Mouse (Mus musculus) cerebellum, postnatal 10 days (tissue): ENCODE data around the gene Chst14.
A peak's percentile ranks its signal among the peaks of the same experiment; 100 is the strongest.

ENCODE experiments used
- DNase-seq, 2 experiments: peaks; one replicate each; pipeline ENCODE4 v3.0.0; 2021; ENCODE audit warnings: mixed read lengths in 2 of 2

Gene Chst14

DNA sequence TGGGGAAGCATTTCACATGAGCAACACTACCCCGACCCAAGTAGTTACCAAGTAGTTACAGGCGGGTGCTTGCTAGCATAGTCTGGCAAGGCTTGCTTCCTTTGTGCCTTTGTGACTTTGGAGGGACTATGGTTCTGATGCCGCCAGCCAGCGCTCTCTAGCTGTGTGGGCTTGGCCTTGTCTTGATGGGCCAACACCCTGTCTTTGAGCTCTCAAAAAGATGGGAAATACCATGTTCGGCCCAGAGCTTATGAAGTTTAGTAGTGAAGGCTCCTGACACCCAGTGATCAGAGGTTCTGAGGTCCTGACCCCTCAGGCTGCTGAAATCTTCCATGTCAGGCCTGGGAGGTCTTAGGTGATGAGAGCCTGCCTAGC lies 20.2 kb upstream of the Chst14 start:
- DNase-seq: no peak

DNA sequence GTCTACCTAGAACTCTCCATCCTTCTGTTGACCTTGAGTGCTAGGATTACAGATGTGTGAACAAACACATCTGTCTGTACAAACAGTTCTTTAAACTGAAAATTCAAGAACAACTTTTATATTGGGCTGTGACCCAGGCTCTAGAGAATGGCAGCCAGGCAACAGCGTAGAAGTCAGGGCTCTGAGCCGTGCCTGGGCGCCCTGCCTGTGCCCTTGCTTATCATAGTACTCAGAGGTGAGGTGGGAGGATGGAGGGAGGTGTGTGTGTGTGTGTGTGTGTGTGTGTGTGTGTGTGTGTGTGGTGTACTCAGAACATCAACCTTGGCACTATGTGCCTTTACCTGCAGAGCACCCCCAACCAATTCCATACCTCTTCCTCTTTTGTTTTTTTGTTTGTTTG lies 18.5 kb upstream of the Chst14 start:
- DNase-seq: no peak

DNA sequence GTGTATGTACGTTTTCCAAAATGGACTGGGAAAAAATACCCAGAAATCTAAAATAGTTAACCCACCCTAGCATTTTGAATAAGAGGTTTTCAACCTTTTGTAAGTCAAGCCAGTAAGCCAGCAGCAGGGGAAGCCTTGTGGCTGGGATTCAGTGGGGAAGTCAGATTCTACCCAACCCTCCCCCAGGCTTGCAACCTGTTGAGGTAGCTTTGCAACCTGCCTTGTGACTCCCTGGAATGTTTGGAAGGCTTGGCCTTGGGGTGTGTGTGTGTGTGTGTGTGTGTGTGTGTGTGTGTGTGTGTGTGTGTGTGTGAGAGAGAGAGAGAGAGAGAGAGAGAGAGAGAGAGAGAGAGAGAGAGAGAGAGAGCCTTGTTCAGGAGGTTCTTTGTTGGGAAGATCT lies 17.1 kb upstream of the Chst14 start:
- DNase-seq: no peak

DNA sequence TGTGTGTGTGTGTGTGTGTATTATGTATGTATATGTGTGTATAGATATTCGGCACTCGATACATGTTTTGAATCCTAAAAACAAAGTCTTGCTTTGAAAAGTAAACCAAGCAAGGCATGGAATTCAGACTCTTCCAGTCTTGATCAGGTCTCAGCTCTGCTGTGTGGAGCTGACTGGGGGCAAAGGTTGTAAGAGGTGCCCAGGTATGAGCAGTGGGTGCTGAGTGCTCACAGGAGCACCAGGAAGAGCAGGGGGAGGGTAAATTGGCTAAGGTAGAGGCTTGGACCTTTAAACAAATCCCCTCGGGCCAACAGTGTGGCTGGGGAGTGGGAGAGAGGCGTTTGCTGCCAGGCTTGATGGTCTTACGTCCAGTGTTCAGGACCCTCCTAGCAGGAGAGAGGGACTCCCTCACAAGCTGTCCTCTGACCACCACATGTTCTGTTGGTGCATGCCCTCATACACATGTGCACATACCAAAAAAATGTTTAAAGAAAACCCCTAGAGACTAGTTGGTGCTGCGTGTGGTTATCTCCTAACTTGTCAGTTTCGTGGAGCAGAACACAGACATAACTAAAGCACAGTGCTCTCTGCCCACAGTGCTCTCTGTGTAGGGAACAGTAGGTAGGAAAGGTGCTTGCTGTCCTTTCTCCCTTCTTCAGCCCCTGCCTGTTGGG lies 15.6 kb upstream of the Chst14 start:
- DNase-seq: no peak

DNA sequence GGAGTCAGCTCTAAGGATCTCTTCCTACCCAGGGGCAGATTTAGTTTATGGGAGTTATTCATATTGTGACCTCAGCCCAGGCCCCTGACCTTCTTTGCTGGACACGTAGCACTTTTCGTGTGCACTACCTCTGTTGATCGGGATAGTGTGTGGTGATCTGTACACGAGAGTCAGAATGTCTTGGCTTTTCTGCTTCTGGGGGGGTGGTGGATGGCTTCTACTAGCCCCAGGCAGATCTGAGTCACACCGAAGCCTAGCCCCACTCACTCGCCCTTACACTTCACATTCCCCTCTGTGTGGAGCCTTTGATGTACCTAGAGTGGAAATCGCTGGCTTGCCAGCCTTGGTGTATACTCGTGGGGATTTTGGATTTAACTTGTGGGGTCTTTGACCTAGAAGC lies 13.6 kb upstream of the Chst14 start:
- DNase-seq: no peak

DNA sequence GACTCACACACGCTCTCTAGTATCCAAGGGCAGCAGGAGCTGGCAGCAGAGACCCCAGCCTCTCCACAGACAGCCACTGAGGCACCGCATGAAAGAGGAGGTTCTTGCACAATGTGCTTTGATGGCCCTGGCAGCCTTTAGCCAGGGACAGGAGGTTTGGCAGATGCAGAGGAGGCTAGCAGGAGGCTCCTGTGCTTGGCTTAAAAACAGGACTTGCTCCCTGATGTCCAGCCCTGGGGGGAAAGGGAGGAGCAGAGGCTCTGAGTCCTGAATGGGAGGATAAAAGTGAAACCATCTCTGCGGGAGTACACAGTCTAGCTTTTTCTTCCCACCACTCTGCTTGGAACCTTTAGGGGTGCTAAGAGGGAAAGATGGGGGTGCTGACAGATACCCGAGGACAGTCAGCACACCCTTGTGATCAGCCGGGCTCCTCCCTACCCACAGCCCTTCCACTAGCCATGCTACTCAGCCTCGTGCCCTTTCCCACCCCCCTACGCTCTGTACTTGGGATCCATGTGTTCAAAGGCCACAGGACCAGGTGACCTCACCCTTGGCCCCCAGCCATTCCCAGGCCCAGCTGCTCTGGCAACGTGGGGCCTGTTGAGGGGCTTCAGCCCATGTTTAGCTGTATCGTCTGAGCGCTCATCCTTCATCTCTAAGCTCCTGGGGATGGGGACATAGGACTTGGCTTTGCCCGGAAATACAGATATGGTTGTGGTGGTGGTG lies 12.6 kb upstream of the Chst14 start:
- DNase-seq: peak; percentile 75 to 77

DNA sequence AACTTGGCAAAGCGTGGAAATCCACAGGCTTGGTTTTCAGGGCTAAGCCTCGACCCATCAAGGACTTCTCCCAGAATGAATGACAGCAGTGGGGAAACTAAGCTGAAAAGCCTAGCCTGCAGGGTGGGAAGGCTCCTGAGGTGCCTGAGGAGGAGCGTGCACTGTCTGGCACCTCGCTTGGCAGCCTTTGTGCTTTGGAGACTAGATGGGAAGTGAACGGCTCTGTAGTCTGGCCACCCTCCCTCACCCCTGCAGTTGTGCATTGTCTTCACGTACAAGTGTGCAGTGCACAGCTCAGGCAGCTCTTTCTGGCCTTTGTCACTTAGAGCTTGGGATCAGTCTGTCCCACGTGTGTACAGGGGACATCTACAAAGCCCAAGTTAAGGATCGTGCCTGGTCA lies 11.6 kb upstream of the Chst14 start:
- peak in 1 of 2 experiments; percentile 34 for DNase-seq

DNA sequence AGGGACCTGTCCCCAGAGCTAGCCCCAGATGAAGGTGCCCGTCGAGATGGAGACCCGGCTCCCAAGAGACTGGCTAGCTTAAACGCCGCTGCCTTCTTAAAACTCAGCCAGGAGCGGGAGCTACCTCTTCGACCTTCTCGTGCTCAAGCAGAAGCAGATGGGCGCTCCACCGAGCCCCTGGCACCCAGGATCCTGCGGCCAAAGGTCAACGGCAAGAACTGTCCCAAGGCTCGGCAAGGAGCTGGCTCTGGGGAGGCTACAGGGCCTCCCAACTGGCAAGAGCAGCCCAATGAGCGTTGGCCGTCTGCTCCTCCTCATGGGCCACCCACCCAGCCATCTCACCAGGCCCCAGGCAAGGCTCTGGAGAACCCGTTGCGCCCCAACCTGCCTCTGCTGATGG lies 9.9 kb upstream of the Chst14 start:
- DNase-seq: peak in 1 of 2 experiments; percentile 33

DNA sequence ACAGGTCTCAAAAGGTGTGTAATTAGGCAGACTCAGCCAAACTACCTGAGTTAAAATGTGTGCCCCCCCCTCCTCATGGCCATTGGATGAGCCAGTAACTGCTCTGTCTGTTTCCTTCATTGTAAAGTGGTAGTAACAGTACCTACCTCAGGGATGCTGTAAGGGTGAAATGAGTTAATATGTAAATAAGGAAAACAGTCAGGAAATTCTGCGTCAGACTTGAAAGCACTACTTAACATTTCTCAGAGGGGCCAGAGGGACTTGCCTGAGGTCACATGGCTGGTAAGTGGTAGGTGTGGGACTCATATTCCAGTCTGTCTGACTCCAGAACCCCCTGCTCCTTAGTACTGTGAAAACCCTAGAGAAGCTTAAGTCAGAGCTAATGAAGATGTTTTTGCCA lies 7.8 kb upstream of the Chst14 start:
- no peak for DNase-seq

DNA sequence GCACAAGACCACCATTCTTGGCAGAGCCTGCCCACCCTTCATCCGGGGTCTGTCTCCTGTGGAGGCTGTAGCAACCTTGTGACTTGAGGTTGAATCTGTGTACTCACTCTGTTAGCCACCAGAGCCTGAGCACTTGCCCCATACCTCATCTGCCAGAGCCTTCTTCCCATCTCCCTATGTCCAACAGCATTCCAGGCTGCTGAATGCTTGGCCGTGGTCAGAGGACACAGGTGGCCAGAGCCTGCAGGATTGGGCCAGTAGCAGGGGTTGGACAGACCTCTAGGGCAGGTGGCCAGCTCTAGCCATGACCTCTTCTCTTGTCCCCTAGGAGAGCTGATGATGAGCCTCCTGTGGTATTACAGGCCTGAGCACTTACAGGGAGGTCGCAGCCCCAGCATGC lies 5.9 kb upstream of the Chst14 start:
- peak in 1 of 2 experiments; percentile 29 for DNase-seq

DNA sequence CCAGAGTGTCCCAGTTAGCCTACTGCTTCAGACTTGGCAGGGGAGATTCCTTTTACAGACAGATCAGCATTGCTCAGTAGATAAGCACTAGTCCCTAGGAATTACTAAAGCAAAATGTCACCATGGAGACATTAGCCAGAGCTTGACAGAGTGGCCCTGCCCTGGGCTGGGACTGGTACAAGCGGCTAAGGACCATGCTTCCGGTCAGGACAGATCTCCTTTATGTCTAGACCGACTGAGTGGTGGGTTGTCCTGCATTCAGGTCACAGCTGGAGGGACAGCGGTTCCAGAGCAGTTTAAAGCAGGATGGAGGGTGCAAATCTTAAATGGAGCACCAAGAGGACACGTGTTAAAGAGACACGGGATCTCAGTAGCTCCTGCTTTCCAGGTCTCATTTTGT lies 344 bp upstream of the Chst14 start:
- DNase-seq: no peak

DNA sequence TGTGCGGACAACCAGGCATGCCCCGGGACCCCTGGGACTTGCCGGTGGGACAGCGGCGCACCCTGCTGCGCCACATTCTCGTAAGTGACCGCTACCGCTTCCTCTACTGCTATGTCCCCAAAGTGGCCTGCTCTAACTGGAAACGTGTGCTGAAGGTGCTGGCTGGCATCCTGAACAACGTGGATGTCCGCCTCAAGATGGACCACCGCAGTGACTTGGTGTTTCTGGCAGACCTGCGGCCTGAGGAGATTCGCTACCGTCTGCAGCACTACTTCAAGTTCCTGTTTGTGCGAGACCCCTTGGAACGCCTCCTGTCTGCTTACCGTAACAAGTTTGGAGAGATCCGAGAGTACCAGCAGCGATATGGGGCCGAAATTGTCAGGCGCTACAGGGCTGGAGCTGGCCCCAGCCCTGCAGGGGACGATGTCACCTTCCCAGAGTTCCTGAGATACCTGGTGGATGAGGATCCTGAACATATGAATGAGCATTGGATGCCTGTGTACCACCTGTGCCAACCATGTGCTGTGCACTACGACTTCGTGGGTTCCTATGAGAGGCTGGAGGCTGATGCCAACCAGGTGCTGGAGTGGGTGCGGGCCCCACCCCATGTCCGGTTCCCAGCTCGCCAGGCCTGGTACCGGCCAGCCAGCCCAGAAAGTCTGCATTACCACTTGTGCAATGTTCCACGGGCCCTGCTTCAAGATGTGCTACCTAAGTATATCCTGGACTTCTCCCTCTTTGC lies 873 bp downstream of the Chst14 start:
- no peak for DNase-seq

DNA sequence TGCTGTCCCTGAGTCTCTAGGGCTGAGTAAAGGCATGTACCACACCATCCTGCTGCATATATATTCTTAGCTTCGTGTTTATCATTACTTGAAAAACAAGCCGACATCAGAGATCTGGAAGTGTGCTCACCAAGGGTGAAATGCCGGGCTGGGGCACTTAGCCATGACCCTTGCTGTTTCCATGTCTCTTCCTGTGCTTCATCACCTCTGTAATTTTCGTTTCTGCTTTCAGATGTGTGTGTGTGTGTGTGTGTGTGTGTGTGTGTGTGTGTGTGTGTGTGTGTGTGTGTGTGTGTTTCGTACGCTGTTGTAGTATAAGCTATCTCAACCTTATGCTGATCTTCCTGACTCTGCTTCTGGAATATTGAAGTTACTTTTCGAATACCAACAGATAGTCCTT lies 15.0 kb downstream of the Chst14 start:
- DNase-seq: no peak

DNA sequence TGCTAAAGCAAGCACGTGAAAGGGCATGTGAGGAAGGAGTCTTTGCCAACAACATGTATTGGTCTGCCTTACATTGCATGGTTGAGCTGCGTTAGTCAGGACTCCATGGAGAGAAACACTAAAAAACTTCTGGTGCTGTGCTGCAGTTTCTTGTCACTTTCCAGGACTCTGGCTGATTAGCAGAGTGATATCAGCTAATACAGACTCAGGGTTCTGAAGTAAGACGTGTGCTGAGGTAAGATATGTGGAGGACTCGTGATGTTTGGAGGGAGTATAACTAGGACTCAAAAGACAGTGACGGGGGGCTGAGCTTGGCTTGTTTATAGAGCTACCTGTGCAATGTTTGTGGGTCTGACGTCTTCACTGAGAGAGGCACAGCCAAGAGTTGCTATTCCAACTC lies 16.9 kb downstream of the Chst14 start:
- no peak for DNase-seq

DNA sequence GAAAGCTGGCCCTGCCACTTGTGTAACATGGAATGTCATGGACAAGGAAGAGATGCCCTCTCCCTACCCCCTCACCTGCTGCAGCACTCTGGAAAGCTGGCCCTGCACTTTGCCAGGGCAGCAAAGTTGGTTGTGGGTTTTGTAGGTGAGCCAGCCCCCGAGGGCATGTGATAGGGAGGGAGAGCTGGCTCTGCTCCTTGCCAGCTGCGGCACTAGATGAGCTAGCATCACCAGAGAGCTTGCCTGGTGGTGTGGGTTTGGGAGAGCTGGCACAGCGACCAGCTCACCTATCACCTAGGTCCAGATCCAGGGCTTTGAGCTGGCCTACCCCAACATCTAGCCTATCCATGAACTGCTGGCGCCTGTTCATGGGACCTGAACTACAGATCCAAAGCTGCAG lies 22.5 kb downstream of the Chst14 start:
- DNase-seq: no peak

DNA sequence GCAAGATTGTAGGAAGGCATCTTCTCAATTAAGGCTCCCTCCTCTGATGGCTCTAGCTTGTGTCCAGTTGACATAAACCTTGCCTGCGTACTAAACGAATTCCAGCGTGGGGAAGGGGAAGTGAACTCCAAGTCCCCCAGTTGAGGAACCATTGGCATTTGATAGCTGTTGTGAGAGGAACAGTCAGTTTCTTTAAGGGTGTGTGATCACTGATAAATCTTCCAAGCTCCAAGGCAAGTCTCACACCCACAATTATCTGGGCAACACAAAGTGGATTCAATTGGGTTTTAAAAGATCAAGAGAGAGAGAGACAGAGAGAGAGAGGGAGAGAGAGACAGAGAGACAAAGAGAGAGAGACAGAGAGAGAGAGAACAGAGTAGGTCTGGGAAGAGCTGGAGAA lies 23.4 kb downstream of the Chst14 start:
- no peak for DNase-seq

DNA sequence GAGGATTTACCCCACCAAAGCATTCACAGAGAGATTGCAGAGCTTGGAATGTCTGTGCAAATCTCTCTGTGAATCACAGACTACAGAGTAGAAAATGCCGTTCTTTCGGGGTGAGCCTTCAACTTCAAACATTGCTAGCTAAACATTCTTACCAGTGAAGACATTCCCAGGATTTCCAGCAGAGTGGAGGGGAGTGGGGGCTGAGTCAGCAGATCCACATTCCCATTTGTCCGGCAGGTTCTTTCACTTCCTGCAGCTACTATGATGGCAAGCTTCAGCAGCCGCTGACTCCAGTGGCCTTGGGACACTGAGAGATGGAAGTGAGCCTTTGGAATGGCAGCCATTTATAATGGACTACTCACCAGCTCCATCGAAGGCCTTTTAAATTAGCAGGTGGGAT lies 30.2 kb downstream of the Chst14 start:
- DNase-seq: no peak

DNA sequence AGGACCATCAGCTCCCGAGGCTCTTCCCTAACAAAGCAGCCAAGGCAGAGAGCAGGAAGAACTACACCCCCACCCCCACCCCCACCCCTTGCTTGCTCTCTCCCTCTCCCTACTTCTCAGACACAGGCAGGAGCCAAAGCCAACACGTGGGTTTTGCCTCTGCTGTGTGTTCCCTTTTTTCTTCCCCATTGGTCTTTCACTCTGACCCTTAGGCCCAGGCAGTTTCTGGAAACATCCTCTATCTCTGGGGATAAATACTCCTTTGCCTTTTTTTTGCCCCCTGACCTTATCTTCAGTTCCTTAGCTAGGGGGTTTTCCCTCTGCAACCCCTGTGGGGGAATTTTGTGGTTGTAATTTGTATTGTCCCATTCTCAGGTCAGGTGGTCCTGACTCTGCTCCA lies 33.3 kb downstream of the Chst14 start:
- DNase-seq: no peak

DNA sequence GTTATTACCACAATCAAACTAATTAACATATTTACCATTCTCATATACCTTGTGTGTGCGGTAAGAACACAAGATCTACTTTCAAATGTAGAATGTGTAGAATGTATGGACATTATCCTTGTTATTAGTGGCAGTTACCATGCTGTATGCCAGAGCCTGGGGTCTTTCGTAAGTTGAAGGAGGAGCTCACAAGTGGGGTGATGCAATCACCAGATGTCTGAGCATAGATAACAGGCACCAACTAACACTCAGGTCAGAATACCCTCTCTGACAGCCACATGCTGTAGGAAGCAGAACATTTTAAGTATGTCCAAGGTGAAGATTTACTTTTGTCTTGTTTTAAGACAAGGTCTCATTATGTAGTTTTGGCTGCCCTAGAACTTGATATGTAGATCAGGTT lies 34.1 kb downstream of the Chst14 start:
- DNase-seq: no peak

DNA sequence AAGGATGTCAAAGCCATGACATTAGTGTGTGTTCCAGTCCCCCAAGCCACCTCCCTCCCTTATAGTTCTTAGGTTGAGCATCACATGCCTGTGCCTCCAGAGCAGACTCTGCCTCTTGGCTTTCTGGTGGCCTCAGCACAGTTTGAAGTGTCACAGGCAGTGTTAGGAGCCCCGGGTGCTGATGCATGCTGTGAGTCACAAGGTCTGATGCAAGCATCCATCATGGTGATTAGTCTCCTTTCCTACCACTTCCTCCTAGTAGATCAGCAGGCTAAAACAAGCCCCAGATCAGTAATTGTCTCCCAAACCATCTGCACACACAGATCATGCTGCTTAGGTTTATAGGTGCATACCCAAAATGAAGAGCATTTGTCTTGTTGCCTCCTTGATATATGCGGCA lies 35.2 kb downstream of the Chst14 start:
- no peak for DNase-seq

DNA sequence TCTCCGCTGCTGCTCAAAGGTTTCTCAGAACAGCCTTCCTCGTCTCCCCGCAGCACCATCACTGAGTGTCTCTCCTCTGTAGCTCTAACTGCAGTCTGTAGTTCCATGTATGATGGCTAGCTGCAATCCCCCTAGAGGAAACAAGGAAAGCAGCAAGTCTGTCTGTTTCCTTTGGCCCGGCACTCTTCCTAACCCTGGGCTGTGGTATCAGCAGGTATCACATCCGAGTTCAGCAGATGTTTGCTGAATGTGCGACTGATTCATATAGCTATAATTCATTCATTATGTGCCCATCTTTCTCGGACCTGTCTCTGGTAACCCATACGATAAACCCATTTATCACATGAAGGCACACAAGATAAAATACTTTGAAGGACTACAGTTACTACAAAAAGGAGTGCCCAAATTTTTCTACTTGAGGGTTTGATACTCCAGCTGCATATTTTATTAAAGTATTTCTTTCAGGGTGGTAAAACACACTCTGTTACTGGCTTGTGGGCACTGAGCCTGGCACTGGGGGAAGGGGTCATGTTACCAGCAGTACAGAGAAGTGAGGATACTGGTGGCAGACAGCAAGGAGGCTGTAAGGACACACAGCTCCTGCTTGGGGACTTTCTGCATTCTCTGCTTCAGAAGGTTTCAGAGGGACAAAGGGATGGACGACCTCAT lies 36.8 kb downstream of the Chst14 start:
- DNase-seq: no peak

DNA sequence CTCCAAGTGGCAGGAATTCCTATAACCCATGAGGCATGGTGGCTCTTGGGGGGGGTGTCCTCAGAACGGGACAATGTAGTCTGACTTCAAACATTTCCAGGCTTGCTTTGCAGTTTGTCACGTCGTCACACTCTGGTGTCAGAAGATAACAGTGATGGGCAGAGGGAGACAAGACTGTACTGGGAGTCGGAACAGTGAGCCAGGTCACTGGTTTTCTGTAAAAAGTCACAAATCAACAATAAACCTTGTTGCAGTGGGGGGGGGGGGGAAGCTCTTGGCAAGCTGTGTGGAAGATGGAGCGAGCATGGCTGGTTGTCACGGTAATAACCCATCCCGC lies 37.3 kb downstream of the Chst14 start:
- no peak for DNase-seq

DNA sequence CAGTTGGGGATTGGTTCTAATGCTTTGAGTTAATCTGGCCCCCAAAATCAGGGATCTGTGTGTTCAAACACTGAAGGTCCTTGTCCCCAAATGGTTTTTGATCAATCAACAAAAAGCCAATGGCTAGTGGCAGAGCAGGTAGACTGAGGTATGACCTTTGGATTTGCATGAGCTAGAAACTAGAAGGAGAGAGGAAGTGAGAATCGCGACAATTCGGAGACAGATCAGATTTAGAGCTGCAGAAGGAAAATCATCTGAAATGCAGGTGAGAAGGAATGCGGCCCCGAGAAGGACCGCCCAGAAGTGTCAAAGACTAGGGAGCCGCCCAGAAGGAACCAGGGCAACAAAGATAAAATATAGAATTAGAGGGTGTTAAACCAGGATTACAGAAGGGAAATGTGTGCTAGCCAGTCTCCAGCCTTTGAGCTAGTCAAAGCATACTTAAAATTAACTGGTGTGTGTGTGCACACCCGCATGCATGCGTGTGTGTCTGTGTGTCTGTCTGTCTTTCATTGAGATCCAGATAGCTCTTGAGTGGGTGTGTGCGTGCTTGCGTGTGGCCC lies 43.4 kb downstream of the Chst14 start:
- DNase-seq: no peak
